9 mouse cellular contexts compared by ENCODE assay signal in the genomic region with DNA sequence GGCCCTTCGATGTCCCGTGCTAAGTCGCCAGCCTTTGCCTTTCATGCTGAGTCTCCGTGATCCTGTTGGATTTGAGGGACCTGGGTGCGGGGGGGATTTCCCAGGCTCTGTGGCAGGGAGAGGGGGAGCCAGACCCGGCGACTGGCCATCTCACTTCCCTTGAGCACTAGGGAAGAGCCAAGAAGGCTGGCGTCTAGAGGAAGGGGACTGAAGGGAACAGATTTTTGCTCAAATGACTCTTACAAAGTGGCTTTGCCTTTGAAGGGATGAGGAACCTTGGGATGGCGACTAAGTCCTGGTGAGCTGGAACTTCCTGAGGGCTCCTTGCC. TPM values are rescaled to one million over a fixed set of nuclear protein-coding genes. Genes with fewer than 3 reads are reported as not detected.
DNase-seq lines count a peak whose midpoint lies in the region; TF ChIP-seq lines count a peak whose summit lies in the region.
"Had no signal": no experiment of that assay in that cellular context is flagged by ENCODE, and none has a peak within 500 bp of the region (broad histone marks: within the 10 kb centered on the region; RNA-seq: fewer than 3 reads in every experiment).

No protein-coding gene starts in this region.

- no peaks in the 10 kb centered on the region for H3K4me1 ChIP-seq in heart, embryonic 10.5 days
- H3K4me1 ChIP-seq in bone marrow, adult 2 months (ENCODE audit: control insufficient read depth, insufficient read depth, low read length) = no peaks in the 10 kb centered on the region; the same call in 1 of the 2 replicates
- no peaks in the 10 kb centered on the region for H3K4me1 ChIP-seq in hindbrain, embryonic 10.5 days (replicated peaks)
- H3K4me1 ChIP-seq in midbrain, embryonic 10.5 days = 0 out of 2 replicates have a peak, but pooled peaks cover 2% of the 10 kb centered on the region

- whole genome bisulfite sequencing in heart, embryonic 10.5 days = 18% methylated on average over 7 of the region's 9 CpGs
- WGBS in bone marrow, adult 2 months = 20% methylated on average over 9 of the region's 9 CpGs
- WGBS in hindbrain, embryonic 10.5 days = 15% methylated on average over 9 of the region's 9 CpGs
- 23% methylated on average over 9 of the region's 9 CpGs for WGBS in midbrain, embryonic 10.5 days

- intact Hi-C loops in heart, postnatal 36 days (cut with DNase I) = loop anchor here (2.0 to 5.0 kb wide), 3 partner anchors 18 to 50 kb away; no protein-coding TSS in a partner anchor

- H3K36me3 ChIP-seq in heart, embryonic 10.5 days = no peaks in the 10 kb centered on the region
- H3K36me3 ChIP-seq in hindbrain, embryonic 10.5 days = no peaks in the 10 kb centered on the region
- no peaks in the 10 kb centered on the region for H3K36me3 ChIP-seq in midbrain, embryonic 10.5 days
- H3K36me3 ChIP-seq: G1E had no signal

- H3K4me3 ChIP-seq in heart, embryonic 10.5 days = peak overlapping the region; percentile 66
- peak overlapping the region; percentile 69 for H3K4me3 ChIP-seq in bone marrow, adult 2 months (replicated peaks; ENCODE audit: control insufficient read depth, low read depth, low read length)
- H3K4me3 ChIP-seq in hindbrain, embryonic 10.5 days = peak overlapping the region; percentile 57
- peak overlapping the region; percentile 60 for H3K4me3 ChIP-seq in midbrain, embryonic 10.5 days

- no peak for TF ChIP-seq CTCF in bone marrow, adult 2 months (IDR thresholded peaks at IDR 0.05; ENCODE audit: control insufficient read depth, insufficient read depth, low read length)

- no peaks in the 10 kb centered on the region; the same call in 1 of the 2 replicates for H3K9me3 ChIP-seq in heart, embryonic 10.5 days
- peaks cover 6% of the 10 kb centered on the region; the same call in 1 of the 2 replicates for H3K9me3 ChIP-seq in hindbrain, embryonic 10.5 days
- H3K9me3 ChIP-seq in midbrain, embryonic 10.5 days (replicated peaks) = no peaks in the 10 kb centered on the region
- H3K9me3 ChIP-seq: G1E had no signal

- no peak for DNase-seq in heart, embryonic 10.5 days (ENCODE audit: low spot score)
- no peak for DNase-seq in heart, postnatal 36 days
- no peak for DNase-seq in hindbrain, embryonic 10.5 days (ENCODE audit: low spot score)
- DNase-seq in midbrain, embryonic 10.5 days (ENCODE audit: low spot score) = no peak
- DNase-seq in frontal cortex, postnatal 14 days (ENCODE audit: low spot score in 2 of 2) = no peak
- no peak for DNase-seq in frontal cortex, adult 2 months (ENCODE audit: extremely low spot score in 1 of 2, low spot score in 1 of 2)
- DNase-seq in right cerebral cortex, postnatal 14 days = no peak

- H3K27ac ChIP-seq in heart, embryonic 10.5 days = peak overlapping the region; percentile 84
- H3K27ac ChIP-seq in bone marrow, adult 2 months (ENCODE audit: control insufficient read depth, insufficient read depth, low read depth, low read length, poor library complexity) = peak overlapping the region; percentile 48; the same call in 1 of the 2 replicates
- peak overlapping the region; percentile 59; the same call in 1 of the 2 replicates for H3K27ac ChIP-seq in hindbrain, embryonic 10.5 days
- peak overlapping the region; percentile 33; the same call in 1 of the 2 replicates for H3K27ac ChIP-seq in midbrain, embryonic 10.5 days (replicated peaks)

- no peak for TF ChIP-seq POLR2A in bone marrow, adult 2 months (IDR thresholded peaks at IDR 0.05; ENCODE audit: borderline replicate concordance, control insufficient read depth, low read depth, low read length)

- peaks cover 7% of the 10 kb centered on the region; the same call in 1 of the 2 replicates for H3K27me3 ChIP-seq in heart, embryonic 10.5 days (ENCODE audit: insufficient read depth, poor library complexity, severe bottlenecking)
- peaks cover 12% of the 10 kb centered on the region for H3K27me3 ChIP-seq in hindbrain, embryonic 10.5 days (ENCODE audit: insufficient read depth, poor library complexity, severe bottlenecking)
- H3K27me3 ChIP-seq in midbrain, embryonic 10.5 days (ENCODE audit: low read depth, poor library complexity, severe bottlenecking) = peaks cover 29% of the 10 kb centered on the region

RNA-seq across cellular contexts. Expression of gene Il13ra1, which starts 0.5 kb away (rescaled TPM):
- polyA plus RNA-seq in heart, embryonic 10.5 days (2016; fragmentation: Nextera tagmentation; extraction: Ambion mirVana) = 9.3 and 13.9 TPM in 2 replicates
- 10 to 100 TPM; 32.8 to 33.5 TPM for total RNA-seq in heart, postnatal 36 days (2021)
- 0.43 and 3.6 TPM in 2 replicates for polyA plus RNA-seq in bone marrow, adult 2 months (2011; ENCODE audit: insufficient read depth, insufficient read length, low replicate concordance, missing spikeins)
- polyA plus RNA-seq in hindbrain, embryonic 10.5 days (2016; fragmentation: Nextera tagmentation; extraction: Ambion mirVana) = 2.5 and 3.1 TPM in 2 replicates
- polyA plus RNA-seq in midbrain, embryonic 10.5 days (2016; fragmentation: Nextera tagmentation; extraction: Ambion mirVana) = 2.1 and 3.2 TPM in 2 replicates
- polyA plus RNA-seq in frontal cortex, adult 2 months (2012; rRNA removed) = 3.6 and 5.0 TPM in 2 replicates
- polyA plus RNA-seq: G1E had no signal

Comparison
In these comparisons a context has a peak if more than half of its experiments do, and no peak if none do; other contexts are left out.
1. H3K27ac ChIP-seq: peak in every context shown above with its lines; median percentile 84 in heart, embryonic 10.5 days; 59 in hindbrain, embryonic 10.5 days; 48 in bone marrow, adult 2 months; 33 in midbrain, embryonic 10.5 days.